Mouse (Mus musculus) small intestine, adult 2 months (tissue): ENCODE data around the gene Pak4. TPM values are rescaled to one million over a fixed set of nuclear protein-coding genes. Genes with fewer than 3 reads are reported as not detected.

Experiments
- H3K27ac ChIP-seq: fragments of 200-500 bp; 2 replicates; pipeline ENCODE4 v1.5.1; 2012; ENCODE audit warnings: low read depth, low read length, control low read depth, inconsistent platforms; ENCODE audit not compliant: insufficient read depth
- H3K27me3 ChIP-seq: fragments of 200-500 bp; 2 replicates; pipeline ENCODE4 v1.6.1; 2012; ENCODE audit warnings: mild to moderate bottlenecking, moderate library complexity, low read length, inconsistent platforms; ENCODE audit not compliant: control insufficient read depth, insufficient read depth
- H3K36me3 ChIP-seq: fragments of 200-500 bp; 2 replicates; pipeline ENCODE4 v1.6.1; 2012; ENCODE audit warnings: mild to moderate bottlenecking, low read length, control low read depth, inconsistent platforms; ENCODE audit not compliant: control insufficient read depth, insufficient read depth
- H3K4me1 ChIP-seq: fragments of 200-500 bp; 2 replicates; pipeline ENCODE4 v1.6.1; 2012; ENCODE audit warnings: low read length, inconsistent platforms, mixed read lengths; ENCODE audit not compliant: control insufficient read depth, insufficient read depth, insufficient read length
- H3K4me3 ChIP-seq: fragments of 200-500 bp; 2 replicates; pipeline ENCODE4 v1.5.1; 2012; ENCODE audit warnings: low read depth, mild to moderate bottlenecking, control low read depth, inconsistent platforms, low read length, moderate library complexity
- CTCF ChIP-seq: fragments of 200-500 bp; IDR thresholded peaks from 2 replicates; pipeline ENCODE4 v1.5.1; 2012; ENCODE audit warnings: low read depth, mild to moderate bottlenecking, control low read depth, inconsistent platforms, low read length, moderate library complexity, mixed read lengths; ENCODE audit not compliant: insufficient replicate concordance, insufficient read length; ENCODE audit errors: extremely low read depth
- POLR2A ChIP-seq: fragments of 200-500 bp; IDR thresholded peaks from 2 replicates; pipeline ENCODE4 v1.6.1; 2012; ENCODE audit warnings: low read depth, mild to moderate bottlenecking, control low read depth, inconsistent platforms, low read length, moderate library complexity
- WGBS: fragments of 180-500 bp; shearing (Covaris S2); methylation state at CpG from one replicate; pipeline ENCODE4 v1.1.7; 2018; 5-methylcytosine and 5-hydroxymethylcytosine counted together
- polyA plus RNA-seq: library from polyadenylated mRNA; depleted of rRNA; stranded (reverse); fragments of >200 nt; gene quantifications from 2 replicates; pipeline ENCODE4 v1.2.3, GENCODE M21; 2012

The Pak4 gene
- polyA plus RNA-seq, 1 experiment: 112 TPM

- H3K27ac ChIP-seq: no peak overlapping the region
- H3K4me3 ChIP-seq: no peak overlapping the region
- peaks cover 59% of the 10 kb centered on the region for H3K4me1 ChIP-seq
- TF ChIP-seq POLR2A (no peak), CTCF (no peak)
- no peaks in the 10 kb centered on the region for H3K36me3 ChIP-seq
- no peaks in the 10 kb centered on the region for H3K27me3 ChIP-seq
Observed at GRCm38 (mm10) chr7:28587644-28588043, 10.3 kb downstream of the Pak4 start.

DNA sequence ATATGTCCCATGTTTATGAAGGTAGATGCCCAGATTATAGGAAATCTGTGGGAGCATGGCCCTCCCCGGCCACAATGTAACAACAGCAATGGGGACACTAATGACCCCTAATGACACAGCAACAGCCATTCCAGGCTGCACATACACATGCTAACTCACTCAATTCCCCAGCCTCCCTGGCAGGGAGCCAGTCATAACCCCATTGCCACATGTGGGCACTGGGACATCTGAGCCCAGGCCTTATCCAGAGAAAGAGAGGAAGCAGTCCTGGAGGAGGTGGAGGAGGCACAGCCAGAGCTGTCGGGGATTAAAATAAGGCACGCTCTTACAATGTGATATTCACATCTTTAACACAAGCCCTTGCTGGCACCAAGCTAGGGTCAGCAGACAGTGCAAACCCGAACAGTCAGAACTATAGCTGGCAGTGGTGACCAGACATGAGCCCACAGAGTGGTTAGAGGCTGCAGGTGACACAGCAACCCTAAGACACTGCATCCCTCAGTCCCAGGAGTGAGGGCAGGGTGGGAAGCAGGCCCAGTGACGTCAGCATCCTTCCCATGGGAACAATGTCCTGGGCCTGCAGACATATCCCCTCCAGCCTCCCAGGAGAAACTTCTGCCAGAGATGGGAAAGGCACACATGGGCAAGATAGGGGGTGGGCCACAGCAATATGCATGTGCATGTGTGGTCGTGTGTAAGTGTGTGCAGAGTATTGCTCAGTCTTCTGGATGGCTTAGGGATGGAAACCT, 11.1 kb downstream of the Pak4 start:
- Histone ChIP-seq H3K36me3 (no peaks in the 10 kb centered on the region), H3K27ac (no peak overlapping the region), H3K27me3 (no peaks in the 10 kb centered on the region), H3K4me3 (no peak overlapping the region), H3K4me1 (peaks cover 55% of the 10 kb centered on the region)
- TF ChIP-seq CTCF (no peak), POLR2A (no peak)
- WGBS: 51% methylated on average over 6 of the region's 6 CpGs

GRCm38 (mm10) chr7:28585001-28585400, 13.0 kb downstream of the Pak4 start:
- Histone ChIP-seq H3K36me3 (no peaks in the 10 kb centered on the region), H3K4me3 (no peak overlapping the region), H3K27me3 (no peaks in the 10 kb centered on the region), H3K27ac (peak overlapping the region; percentile 82), H3K4me1 (peaks cover 56% of the 10 kb centered on the region)
- WGBS: 67% methylated on average over 6 of the region's 6 CpGs
- TF ChIP-seq CTCF: no peak
- no peak for TF ChIP-seq POLR2A

GRCm38 (mm10) chr7:28584468-28584867, 13.5 kb downstream of the Pak4 start:
- Histone ChIP-seq H3K4me1 (peaks cover 61% of the 10 kb centered on the region), H3K27me3 (no peaks in the 10 kb centered on the region), H3K4me3 (no peak overlapping the region), H3K36me3 (no peaks in the 10 kb centered on the region), H3K27ac (peak overlapping the region; percentile 82)
- 40% methylated on average over 4 of the region's 4 CpGs for WGBS
- TF ChIP-seq POLR2A (no peak), CTCF (no peak)

- Histone ChIP-seq H3K36me3 (no peaks in the 10 kb centered on the region), H3K27me3 (no peaks in the 10 kb centered on the region), H3K27ac (peak overlapping the region; percentile 82), H3K4me3 (no peak overlapping the region), H3K4me1 (peaks cover 67% of the 10 kb centered on the region)
- TF ChIP-seq POLR2A (no peak), CTCF (no peak)
- 38% methylated on average over 8 of the region's 8 CpGs for WGBS
Observed at GRCm38 (mm10) chr7:28583570-28584344, 14.2 kb downstream of the Pak4 start.

DNA sequence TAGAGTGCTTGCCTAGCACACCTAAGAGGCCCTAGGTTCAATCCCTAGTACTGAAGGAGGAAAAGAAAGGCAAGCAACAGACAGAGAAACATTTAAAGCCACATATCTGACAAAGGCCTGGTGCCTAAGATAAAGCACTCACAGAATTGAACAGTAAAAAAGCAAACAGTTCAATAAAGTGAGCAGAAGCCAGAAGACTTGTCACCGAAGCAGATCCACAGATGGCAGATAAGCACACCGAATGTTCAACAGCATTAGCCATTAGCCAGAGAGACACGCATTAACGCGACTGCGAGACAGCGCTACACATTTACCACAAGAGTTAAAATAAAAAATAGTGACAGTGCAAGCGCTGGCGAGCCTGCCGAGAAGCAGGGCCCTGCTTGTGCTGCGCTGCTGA, 15.1 kb downstream of the Pak4 start:
- peaks cover 75% of the 10 kb centered on the region for H3K4me1 ChIP-seq
- H3K27me3 ChIP-seq: no peaks in the 10 kb centered on the region
- H3K36me3 ChIP-seq: no peaks in the 10 kb centered on the region
- TF ChIP-seq POLR2A (no peak), CTCF (no peak)
- WGBS: 52% methylated on average over 11 of the region's 11 CpGs
- H3K27ac ChIP-seq: peak overlapping the region; percentile 44; the same call in 1 of the 2 replicates
- H3K4me3 ChIP-seq: no peak overlapping the region

GRCm38 (mm10) chr7:28581721-28582120, 16.3 kb downstream of the Pak4 start:
- H3K4me1 ChIP-seq: peaks cover 75% of the 10 kb centered on the region

More at GRCm38 (mm10) chr7:28581721-28582120, 16.3 kb downstream of the Pak4 start:
- Histone ChIP-seq H3K36me3 (no peaks in the 10 kb centered on the region), H3K27ac (peak overlapping the region; percentile 77), H3K27me3 (no peaks in the 10 kb centered on the region), H3K4me3 (no peak overlapping the region)
- WGBS: 22% methylated on average over 4 of the region's 4 CpGs
- TF ChIP-seq POLR2A (no peak), CTCF (no peak)
